Mouse (Mus musculus) stomach, embryonic 14.5 days (tissue): ENCODE measurements around the gene Adgrl3. TPM values are rescaled to one million over a fixed set of nuclear protein-coding genes. Genes with fewer than 3 reads are reported as not detected.

Source experiments
- ATAC-seq: fragments of 200-750 bp; cut with Nextera tagmentation; 2 replicates; pipeline ENCODE4 v1.8.0; 2017; ENCODE audit warnings: low read depth, moderate TSS enrichment; ENCODE audit not compliant: insufficient number of reproducible peaks, insufficient read depth, low FRiP score
- H3K27ac ChIP-seq: fragments of 300-500 bp; sonication (generic); 2 replicates; pipeline ENCODE4 v1.5.1; 2014; ENCODE audit warnings: mild to moderate bottlenecking, low read length, moderate library complexity, mixed read lengths
- H3K27me3 ChIP-seq: fragments of 300-500 bp; sonication (generic); 2 replicates; pipeline ENCODE4 v1.6.1; 2014; ENCODE audit warnings: low read length, control low read depth, mixed read lengths; ENCODE audit not compliant: control insufficient read depth, insufficient read depth
- H3K36me3 ChIP-seq: fragments of 300-500 bp; sonication (generic); 2 replicates; pipeline ENCODE4 v1.6.1; 2014; ENCODE audit warnings: mild to moderate bottlenecking, control low read depth, low read length, moderate library complexity, mixed read lengths; ENCODE audit not compliant: control insufficient read depth, insufficient read depth
- H3K4me1 ChIP-seq: fragments of 300-500 bp; sonication (generic); 2 replicates; pipeline ENCODE4 v1.6.1; 2014; ENCODE audit warnings: low read length, control low read depth, mixed read lengths; ENCODE audit not compliant: control insufficient read depth, insufficient read depth
- H3K4me2 ChIP-seq: fragments of 300-500 bp; sonication (generic); replicated peaks from 2 replicates; pipeline ENCODE4 v1.6.1; 2014; ENCODE audit warnings: low read depth, low read length, control low read depth
- H3K4me3 ChIP-seq: fragments of 300-500 bp; sonication (generic); 2 replicates; pipeline ENCODE4 v1.5.1; 2014; ENCODE audit warnings: low read depth, low read length, control low read depth
- H3K9ac ChIP-seq: fragments of 300-500 bp; sonication (generic); replicated peaks from 2 replicates; pipeline ENCODE4 v1.6.1; 2014; ENCODE audit warnings: low read depth, mild to moderate bottlenecking, control low read depth, low read length, moderate library complexity, mixed read lengths
- H3K9me3 ChIP-seq: fragments of 300-500 bp; sonication (generic); 2 replicates; pipeline ENCODE4 v1.6.1; 2016; ENCODE audit warnings: low read depth, low read length, control low read depth; ENCODE audit not compliant: control insufficient read depth
- WGBS: fragments of 180-500 bp; shearing (Covaris S2); extraction: QIAGEN DNeasy Blood & Tissue Kit; methylation state at CpG from one replicate; pipeline ENCODE4 v1.1.7; 2014; 5-methylcytosine and 5-hydroxymethylcytosine counted together
- polyA plus RNA-seq: library from polyadenylated mRNA; unstranded; fragments of >200 nt; fragmentation: Nextera tagmentation; extraction: Ambion mirVana; gene quantifications from 2 replicates; pipeline ENCODE4 v1.2.1, GENCODE M21; 2014

The Adgrl3 gene
- polyA plus RNA-seq, 1 experiment from 2014 or later, result 38.4 TPM

GRCm38 (mm10) chr5:81417326-81417725 is 397.4 kb downstream of the Adgrl3 start:
- 53% methylated on average over 3 of the region's 3 CpGs for WGBS
- H3K4me1 ChIP-seq, result no peaks in the 10 kb centered on the region
- no peaks in the 10 kb centered on the region for H3K9me3 ChIP-seq
- no peaks in the 10 kb centered on the region for H3K27me3 ChIP-seq
- no peak for ATAC-seq
- no peak overlapping the region for H3K4me3 ChIP-seq
- no peak overlapping the region for H3K27ac ChIP-seq
- H3K4me2 ChIP-seq, result no peak overlapping the region
- H3K36me3 ChIP-seq, result no peaks in the 10 kb centered on the region
- H3K9ac ChIP-seq, result no peak overlapping the region

- Histone ChIP-seq H3K9ac (no peak overlapping the region), H3K27ac (no peak overlapping the region), H3K4me2 (no peak overlapping the region), H3K27me3 (no peaks in the 10 kb centered on the region), H3K36me3 (no peaks in the 10 kb centered on the region), H3K4me1 (no peaks in the 10 kb centered on the region), H3K4me3 (no peak overlapping the region), H3K9me3 (no peaks in the 10 kb centered on the region)
- no peak for ATAC-seq
- 62% methylated on average over 5 of the region's 5 CpGs for WGBS
Measured at GRCm38 (mm10) chr5:81427393-81427792, 407.5 kb downstream of the Adgrl3 start.

GRCm38 (mm10) chr5:81436375-81436774 is 416.4 kb downstream of the Adgrl3 start:
- H3K9me3 ChIP-seq, result no peaks in the 10 kb centered on the region; the same call in 1 of the 2 replicates
- no peak overlapping the region for H3K27ac ChIP-seq
- no peaks in the 10 kb centered on the region for H3K4me1 ChIP-seq
- ATAC-seq, result no peak
- H3K9ac ChIP-seq, result no peak overlapping the region
- WGBS, result 82% methylated on average over 3 of the region's 3 CpGs
- H3K4me3 ChIP-seq, result no peak overlapping the region
- H3K27me3 ChIP-seq, result no peaks in the 10 kb centered on the region
- no peaks in the 10 kb centered on the region for H3K36me3 ChIP-seq
- no peak overlapping the region for H3K4me2 ChIP-seq

- Histone ChIP-seq H3K4me2 (no peak overlapping the region), H3K36me3 (no peaks in the 10 kb centered on the region), H3K4me1 (no peaks in the 10 kb centered on the region), H3K4me3 (no peak overlapping the region), H3K9ac (no peak overlapping the region), H3K27me3 (no peaks in the 10 kb centered on the region), H3K27ac (no peak overlapping the region), H3K9me3 (no peaks in the 10 kb centered on the region; the same call in 1 of the 2 replicates)
- no peak for ATAC-seq
- WGBS, result 80% methylated on average over 5 of the region's 5 CpGs
Measured at GRCm38 (mm10) chr5:81442150-81442549, 422.2 kb downstream of the Adgrl3 start.

- H3K9me3 ChIP-seq, result no peaks in the 10 kb centered on the region
- no peaks in the 10 kb centered on the region for H3K36me3 ChIP-seq
- no peak overlapping the region for H3K4me3 ChIP-seq
- no peak for ATAC-seq
- 42% methylated on average over 4 of the region's 4 CpGs for WGBS
- no peak overlapping the region for H3K4me2 ChIP-seq
- no peaks in the 10 kb centered on the region for H3K4me1 ChIP-seq
- H3K27ac ChIP-seq, result no peak overlapping the region
- H3K27me3 ChIP-seq, result no peaks in the 10 kb centered on the region
- H3K9ac ChIP-seq, result no peak overlapping the region
Measured at GRCm38 (mm10) chr5:81465971-81466370, 446.0 kb downstream of the Adgrl3 start.

- H3K27me3 ChIP-seq, result no peaks in the 10 kb centered on the region
- no peaks in the 10 kb centered on the region for H3K9me3 ChIP-seq
Measured at GRCm38 (mm10) chr5:81474681-81475080, 454.7 kb downstream of the Adgrl3 start.

GRCm38 (mm10) chr5:81475406-81475805 is 455.5 kb downstream of the Adgrl3 start:
- Histone ChIP-seq H3K4me3 (no peak overlapping the region), H3K36me3 (no peaks in the 10 kb centered on the region), H3K9me3 (no peaks in the 10 kb centered on the region), H3K27me3 (no peaks in the 10 kb centered on the region), H3K4me1 (no peaks in the 10 kb centered on the region), H3K9ac (no peak overlapping the region), H3K27ac (no peak overlapping the region), H3K4me2 (no peak overlapping the region)
- no peak for ATAC-seq
- WGBS, result 84% methylated on average over 3 of the region's 3 CpGs

More at GRCm38 (mm10) chr5:81474681-81475080, 454.7 kb downstream of the Adgrl3 start:
- WGBS, result 82% methylated on average over 2 of the region's 2 CpGs
- H3K27ac ChIP-seq, result no peak overlapping the region
- H3K4me3 ChIP-seq, result no peak overlapping the region
- ATAC-seq, result no peak
- no peak overlapping the region for H3K4me2 ChIP-seq
- H3K4me1 ChIP-seq, result no peaks in the 10 kb centered on the region
- no peak overlapping the region for H3K9ac ChIP-seq
- no peaks in the 10 kb centered on the region for H3K36me3 ChIP-seq

GRCm38 (mm10) chr5:81475971-81476606 is 456.2 kb downstream of the Adgrl3 start:
- Histone ChIP-seq H3K27ac (no peak overlapping the region), H3K4me1 (no peaks in the 10 kb centered on the region), H3K36me3 (no peaks in the 10 kb centered on the region), H3K27me3 (no peaks in the 10 kb centered on the region), H3K9me3 (no peaks in the 10 kb centered on the region), H3K4me3 (no peak overlapping the region), H3K9ac (no peak overlapping the region), H3K4me2 (no peak overlapping the region)
- WGBS, result 16% methylated on average over 8 of the region's 8 CpGs
- peak; percentile 53; the same call in 1 of the 2 replicates for ATAC-seq

- H3K27me3 ChIP-seq, result no peaks in the 10 kb centered on the region
- H3K36me3 ChIP-seq, result no peaks in the 10 kb centered on the region
- 87% methylated on average over 3 of the region's 3 CpGs for WGBS
- H3K9me3 ChIP-seq, result no peaks in the 10 kb centered on the region
- no peak overlapping the region for H3K9ac ChIP-seq
- no peak overlapping the region for H3K4me2 ChIP-seq
- ATAC-seq, result no peak
- no peaks in the 10 kb centered on the region for H3K4me1 ChIP-seq
- no peak overlapping the region for H3K27ac ChIP-seq
- H3K4me3 ChIP-seq, result no peak overlapping the region
Measured at GRCm38 (mm10) chr5:81480911-81481310, 461.0 kb downstream of the Adgrl3 start.
